Mouse (Mus musculus) MEL (cell line): ENCODE measurements at regions not wholly inside any gene's neighbourhood (a gene's known extent, or its start where the extent isn't known, plus 50 kb on each side); places are given as distances from the start of the nearest gene placed in this dataset.

Experiments
- DNase-seq: peaks from one replicate; pipeline ENCODE4 v3.0.0; 2011; ENCODE audit warnings: low read depth, low spot score
- H3K27ac ChIP-seq: 2 replicates; pipeline ENCODE4 v1.5.1; 2012; ENCODE audit warnings: low read depth, mild to moderate bottlenecking, control low read depth, low read length, moderate library complexity; ENCODE audit not compliant: control insufficient read depth
- H3K27me3 ChIP-seq, 2 experiments: fragments of 150-350 bp in 1 of 2; sonication (generic) in 1 of 2; 2 replicates each; pipeline ENCODE4 v1.6.1; 2012; ENCODE audit warnings: low read length in 2 of 2, mild to moderate bottlenecking in 2 of 2, improper control_type of control experiment in 1 of 2, moderate library complexity in 1 of 2; ENCODE audit not compliant: insufficient read depth in 2 of 2, control insufficient read depth in 1 of 2
- H3K36me3 ChIP-seq, 2 experiments: 2 replicates each; pipeline ENCODE4 v1.6.1; 2012 to 2014; ENCODE audit warnings: low read length in 2 of 2, improper control_type of control experiment in 1 of 2, inconsistent platforms in 1 of 2, mild to moderate bottlenecking in 1 of 2; ENCODE audit not compliant: insufficient read depth in 2 of 2, control insufficient read depth in 1 of 2
- H3K4me1 ChIP-seq, 2 experiments: fragments of 150-350 bp in 1 of 2; sonication (generic) in 1 of 2; 2 replicates each; pipeline ENCODE4 v1.6.1; 2012; ENCODE audit warnings: low read length in 2 of 2, improper control_type of control experiment in 1 of 2, mild to moderate bottlenecking in 1 of 2; ENCODE audit not compliant: insufficient read depth in 2 of 2, control insufficient read depth in 1 of 2
- H3K4me3 ChIP-seq, 2 experiments: fragments of 150-350 bp in 1 of 2; sonication (generic) in 1 of 2; 2 replicates each; pipeline ENCODE4 v1.5.1; 2012; ENCODE audit warnings: low read depth in 2 of 2, low read length in 2 of 2, mild to moderate bottlenecking in 2 of 2, moderate library complexity in 2 of 2, control low read depth in 1 of 2, improper control_type of control experiment in 1 of 2; ENCODE audit not compliant: control insufficient read depth in 1 of 2, insufficient read depth in 1 of 2
- H3K79me2 ChIP-seq: 2 replicates; pipeline ENCODE4 v1.6.1; 2012; ENCODE audit warnings: mild to moderate bottlenecking, low read length, moderate library complexity; ENCODE audit not compliant: control insufficient read depth, poor library complexity, insufficient read depth
- H3K9ac ChIP-seq: 2 replicates; pipeline ENCODE4 v1.6.1; 2012; ENCODE audit warnings: low read depth, mild to moderate bottlenecking, control low read depth, low read length, moderate library complexity; ENCODE audit not compliant: control insufficient read depth, poor library complexity, severe bottlenecking
- H3K9me3 ChIP-seq: fragments of 150-350 bp; sonication (generic); replicated peaks from 2 replicates; pipeline ENCODE4 v1.6.1; 2012; ENCODE audit warnings: mild to moderate bottlenecking, low read length, improper control_type of control experiment, moderate library complexity; ENCODE audit not compliant: insufficient read depth
- BHLHE40 ChIP-seq: IDR thresholded peaks from 2 replicates; pipeline ENCODE4 v1.6.1; 2012; ENCODE audit warnings: low read depth, mild to moderate bottlenecking, inconsistent platforms, low read length, improper control_type of control experiment, borderline replicate concordance
- CHD1 ChIP-seq: IDR thresholded peaks from 2 replicates; pipeline ENCODE4 v1.6.1; 2012; ENCODE audit warnings: low read depth, mild to moderate bottlenecking, inconsistent platforms, low read length, improper control_type of control experiment
- CTCF ChIP-seq, 3 experiments: IDR thresholded peaks in 2 of 3; conservative IDR thresholded peaks in 1 of 3; 2 replicates each; pipeline ENCODE4 v1.5.1; 2011 to 2012; ENCODE audit warnings: low read length in 3 of 3, low read depth in 2 of 3, mild to moderate bottlenecking in 2 of 3, improper control_type of control experiment in 1 of 3, inconsistent platforms in 1 of 3, mixed read lengths in 1 of 3, moderate library complexity in 1 of 3; ENCODE audit not compliant: control insufficient read depth in 1 of 3, insufficient read depth in 1 of 3, poor library complexity in 1 of 3, severe bottlenecking in 1 of 3
- ETS1 ChIP-seq: IDR thresholded peaks from 2 replicates; pipeline ENCODE4 v1.6.1; 2012; ENCODE audit warnings: low read depth, mild to moderate bottlenecking, inconsistent platforms, low read length, improper control_type of control experiment, moderate library complexity
- HCFC1 ChIP-seq: IDR thresholded peaks from 2 replicates; pipeline ENCODE4 v1.6.1; 2012; ENCODE audit warnings: low read depth, mild to moderate bottlenecking, inconsistent platforms, low read length, improper control_type of control experiment, moderate library complexity
- KAT2A ChIP-seq: conservative IDR thresholded peaks from 2 replicates; pipeline ENCODE4 v1.6.1; 2012; ENCODE audit warnings: low read depth, low read length, improper control_type of control experiment, inconsistent platforms
- MAFK ChIP-seq: IDR thresholded peaks from 2 replicates; pipeline ENCODE4 v1.6.1; 2011; ENCODE audit warnings: low read depth, mild to moderate bottlenecking, low read length, improper control_type of control experiment, borderline replicate concordance
- MAX ChIP-seq: IDR thresholded peaks from 2 replicates; pipeline ENCODE4 v1.6.1; 2011; ENCODE audit warnings: low read length, improper control_type of control experiment
- MAZ ChIP-seq: IDR thresholded peaks from 2 replicates; pipeline ENCODE4 v1.6.1; 2012; ENCODE audit warnings: low read depth, mild to moderate bottlenecking, inconsistent platforms, low read length, improper control_type of control experiment
- MYB ChIP-seq: IDR thresholded peaks from 2 replicates; pipeline ENCODE4 v1.6.1; 2011; ENCODE audit warnings: mild to moderate bottlenecking, low read depth, low read length, improper control_type of control experiment
- MYC ChIP-seq: IDR thresholded peaks from 2 replicates; pipeline ENCODE4 v1.6.1; 2011; ENCODE audit warnings: low read depth, mild to moderate bottlenecking, low read length, improper control_type of control experiment, moderate library complexity
- NRF1 ChIP-seq: IDR thresholded peaks from 2 replicates; pipeline ENCODE4 v1.6.1; 2014; ENCODE audit warnings: low read depth, mild to moderate bottlenecking, inconsistent platforms, low read length, improper control_type of control experiment, moderate library complexity; ENCODE audit not compliant: poor library complexity, insufficient read depth, severe bottlenecking
- POLR2A ChIP-seq, 2 experiments: IDR thresholded peaks; 2 replicates each; pipeline ENCODE4 v1.6.1; 2011 to 2012; ENCODE audit warnings: low read length in 2 of 2, mild to moderate bottlenecking in 2 of 2, control low read depth in 1 of 2, improper control_type of control experiment in 1 of 2, low read depth in 1 of 2, moderate library complexity in 1 of 2; ENCODE audit not compliant: control insufficient read depth in 1 of 2, insufficient read depth in 1 of 2, poor library complexity in 1 of 2
- POLR2AphosphoS2 ChIP-seq: IDR thresholded peaks from 2 replicates; pipeline ENCODE4 v1.6.1; 2011; ENCODE audit warnings: low read length, improper control_type of control experiment
- TAL1 ChIP-seq: IDR thresholded peaks from 2 replicates; pipeline ENCODE4 v1.6.1; 2012; ENCODE audit warnings: mild to moderate bottlenecking, inconsistent platforms, low read length, moderate library complexity, mixed read lengths
- TCF12 ChIP-seq: IDR thresholded peaks from 2 replicates; pipeline ENCODE4 v1.6.1; 2014; ENCODE audit warnings: low read depth, mild to moderate bottlenecking, inconsistent platforms, low read length, improper control_type of control experiment, moderate library complexity
- USF1 ChIP-seq: IDR thresholded peaks from 2 replicates; pipeline ENCODE4 v1.6.1; 2014; ENCODE audit warnings: low read depth, mild to moderate bottlenecking, inconsistent platforms, low read length, improper control_type of control experiment, moderate library complexity
- USF2 ChIP-seq, 2 experiments: IDR thresholded peaks; 2 replicates each; pipeline ENCODE4 v1.6.1; 2011 to 2012; ENCODE audit warnings: improper control_type of control experiment in 2 of 2, low read length in 2 of 2, borderline replicate concordance in 1 of 2, inconsistent platforms in 1 of 2, low read depth in 1 of 2, mild to moderate bottlenecking in 1 of 2; ENCODE audit not compliant: insufficient read depth in 1 of 2
- ZC3H11A ChIP-seq: IDR thresholded peaks from 2 replicates; pipeline ENCODE4 v1.6.1; 2012; ENCODE audit warnings: low read depth, mild to moderate bottlenecking, inconsistent platforms, low read length, improper control_type of control experiment
- ZKSCAN1 ChIP-seq: IDR thresholded peaks from 2 replicates; pipeline ENCODE4 v1.6.1; 2012; ENCODE audit warnings: low read depth, mild to moderate bottlenecking, inconsistent platforms, low read length, improper control_type of control experiment, moderate library complexity
- ZMIZ1 ChIP-seq: IDR thresholded peaks from 2 replicates; pipeline ENCODE4 v1.6.1; 2012; ENCODE audit warnings: low read depth, mild to moderate bottlenecking, inconsistent platforms, low read length, improper control_type of control experiment, moderate library complexity

DNA sequence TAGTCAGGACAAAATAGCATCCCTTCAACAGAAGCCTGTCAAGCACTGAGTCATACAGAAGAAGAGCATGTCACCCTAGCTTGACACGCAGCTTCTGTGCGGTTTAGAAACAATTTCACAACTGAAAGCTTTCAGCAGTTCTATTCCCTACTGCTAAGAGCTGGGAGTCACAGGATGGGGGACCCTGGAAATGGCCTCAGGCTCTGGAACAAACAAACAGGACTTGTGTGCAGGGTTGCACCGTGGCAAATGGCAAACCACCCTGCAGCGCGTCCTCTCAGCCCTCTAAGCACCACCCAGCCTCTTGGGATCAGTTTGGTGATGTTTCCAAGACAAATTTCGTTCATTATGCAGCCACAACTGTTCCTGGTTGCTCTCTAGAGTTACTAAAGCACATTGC lies 163.6 kb upstream of the Otx2 start:
- Histone ChIP-seq H3K4me1 (no peaks in the 10 kb centered on the region), H3K4me3 (no peak overlapping the region), H3K9me3 (no peaks in the 10 kb centered on the region), H3K9ac (no peak overlapping the region), H3K36me3 (no peaks in the 10 kb centered on the region), H3K27ac (no peak overlapping the region), H3K79me2 (no peaks in the 10 kb centered on the region), H3K27me3 (no peaks in the 10 kb centered on the region)
- DNase-seq = no peak
- TF ChIP-seq ZKSCAN1 = no peak
- no peak for TF ChIP-seq HCFC1
- TF ChIP-seq TCF12 = no peak
- no peak for TF ChIP-seq ETS1
- no peak for TF ChIP-seq USF2 (IDR thresholded peaks at IDR 0.05; ENCODE audit: borderline replicate concordance in 1 of 2, insufficient read depth in 1 of 2, low read depth in 1 of 2, low read length in 2 of 2)

DNA sequence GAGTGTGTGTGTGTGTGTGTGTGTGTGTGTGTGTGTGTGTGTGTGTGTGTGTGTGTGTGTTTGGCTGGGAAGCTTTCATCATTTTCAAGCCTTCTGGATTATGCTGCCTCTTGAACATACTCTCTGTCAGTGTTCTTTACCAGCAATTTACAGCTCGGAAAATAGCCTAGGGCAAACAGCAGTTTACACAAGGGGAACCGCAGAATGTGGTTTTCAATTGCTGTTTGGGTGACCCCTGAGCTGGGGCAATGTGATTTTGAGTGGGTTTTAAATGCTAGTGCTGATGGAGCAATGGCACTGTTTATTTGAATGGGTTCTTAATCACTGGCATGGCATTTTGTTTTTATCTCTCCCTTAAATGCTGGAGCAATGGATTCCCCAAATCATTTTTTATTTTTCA lies 162.5 kb upstream of the Otx2 start:
- Histone ChIP-seq H3K36me3 (no peaks in the 10 kb centered on the region), H3K79me2 (no peaks in the 10 kb centered on the region), H3K9me3 (no peaks in the 10 kb centered on the region), H3K27ac (no peak overlapping the region), H3K27me3 (no peaks in the 10 kb centered on the region), H3K4me3 (no peak overlapping the region), H3K4me1 (no peaks in the 10 kb centered on the region), H3K9ac (no peak overlapping the region)
- TF ChIP-seq ETS1 = no peak
- TF ChIP-seq ZC3H11A = no peak
- TF ChIP-seq MAFK = no peak
- TF ChIP-seq POLR2A (IDR thresholded peaks at IDR 0.05; ENCODE audit: control insufficient read depth in 1 of 2, insufficient read depth in 1 of 2, low read depth in 1 of 2, low read length in 2 of 2, poor library complexity in 1 of 2) = no peak
- TF ChIP-seq MAX = no peak
- TF ChIP-seq KAT2A = no peak
- no peak for TF ChIP-seq MYB
- TF ChIP-seq TAL1 = no peak
- no peak for TF ChIP-seq ZMIZ1
- TF ChIP-seq CTCF (IDR thresholded peaks at IDR 0.05 in 2 of 3, conservative IDR thresholded peaks at IDR 0.05 in 1 of 3; ENCODE audit: control insufficient read depth in 1 of 3, insufficient read depth in 1 of 3, low read depth in 2 of 3, low read length in 3 of 3, poor library complexity in 1 of 3, severe bottlenecking in 1 of 3) = no peak
- TF ChIP-seq BHLHE40 = no peak
- TF ChIP-seq MAZ = no peak
- TF ChIP-seq USF1 = no peak
- no peak for TF ChIP-seq MYC
- no peak for TF ChIP-seq NRF1
- TF ChIP-seq HCFC1 = no peak
- TF ChIP-seq POLR2AphosphoS2 = no peak
- no peak for TF ChIP-seq CHD1
- DNase-seq = no peak
